Mouse (Mus musculus) neural tube, embryonic 14.5 days (tissue): ENCODE measurements at regions not wholly inside any gene's neighbourhood (a gene's known extent, or its start where the extent isn't known, plus 50 kb on each side); places are given as distances from the start of the nearest gene placed in this dataset.

ENCODE experiments used
- ATAC-seq: fragments of 200-750 bp; cut with Nextera tagmentation; 2 replicates; pipeline ENCODE4 v1.8.0; 2017; ENCODE audit warnings: low read depth, mild to moderate bottlenecking, moderate TSS enrichment, moderate library complexity
- H3K27ac ChIP-seq: fragments of 300-500 bp; sonication (generic); 2 replicates; pipeline ENCODE4 v1.5.1; 2014; ENCODE audit warnings: low read depth, mild to moderate bottlenecking, control low read depth, low read length, moderate library complexity, mixed read lengths
- H3K27me3 ChIP-seq: fragments of 300-500 bp; sonication (generic); 2 replicates; pipeline ENCODE4 v1.6.1; 2014; ENCODE audit warnings: low read length; ENCODE audit not compliant: control insufficient read depth, insufficient read depth
- H3K36me3 ChIP-seq: fragments of 300-500 bp; sonication (generic); 2 replicates; pipeline ENCODE4 v1.6.1; 2014; ENCODE audit warnings: low read length, mixed read lengths; ENCODE audit not compliant: control insufficient read depth, insufficient read depth
- H3K4me1 ChIP-seq: fragments of 300-500 bp; sonication (generic); 2 replicates; pipeline ENCODE4 v1.6.1; 2014; ENCODE audit warnings: low read length; ENCODE audit not compliant: control insufficient read depth, insufficient read depth
- H3K4me2 ChIP-seq: fragments of 300-500 bp; sonication (generic); 2 replicates; pipeline ENCODE4 v1.6.1; 2014; ENCODE audit warnings: mild to moderate bottlenecking, low read depth, low read length, control low read depth
- H3K4me3 ChIP-seq: fragments of 300-500 bp; sonication (generic); 2 replicates; pipeline ENCODE4 v1.5.1; 2014; ENCODE audit warnings: low read depth, low read length, control low read depth, mixed read lengths
- H3K9ac ChIP-seq: fragments of 300-500 bp; sonication (generic); replicated peaks from 2 replicates; pipeline ENCODE4 v1.6.1; 2014; ENCODE audit warnings: low read depth, mild to moderate bottlenecking, control low read depth, low read length, mixed read lengths
- H3K9me3 ChIP-seq: fragments of 300-500 bp; sonication (generic); 2 replicates; pipeline ENCODE4 v1.6.1; 2016; ENCODE audit warnings: low read length; ENCODE audit not compliant: control insufficient read depth
- WGBS: fragments of 180-500 bp; shearing (Covaris S2); extraction: QIAGEN DNeasy Blood & Tissue Kit; methylation state at CpG from one replicate; pipeline ENCODE4 v1.1.7; 2014; 5-methylcytosine and 5-hydroxymethylcytosine counted together

DNA sequence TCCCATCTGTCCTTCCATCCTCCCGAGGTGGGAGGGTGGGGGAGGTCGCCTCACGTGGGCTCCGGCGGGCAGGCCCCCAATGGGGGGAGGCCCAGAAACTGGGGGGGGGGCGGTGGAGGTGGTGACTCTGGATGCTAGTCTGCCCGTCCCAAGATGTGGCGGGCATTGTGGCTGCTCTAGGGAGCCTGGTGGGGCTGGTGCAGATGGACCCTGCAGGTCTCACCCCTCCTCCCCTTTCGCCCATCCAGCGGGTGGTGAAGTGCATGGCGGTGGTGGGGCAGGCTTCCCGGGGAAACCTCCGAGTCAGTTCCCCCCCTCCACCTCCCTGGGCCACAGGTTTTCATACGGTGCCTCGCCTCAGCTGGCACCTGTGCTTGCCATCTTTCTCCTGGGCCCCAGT is 88.6 kb downstream of the Inhba start:
- H3K4me2 ChIP-seq = no peak overlapping the region
- no peak overlapping the region for H3K9ac ChIP-seq
- no peak overlapping the region for H3K27ac ChIP-seq
- no peaks in the 10 kb centered on the region for H3K4me1 ChIP-seq
- no peaks in the 10 kb centered on the region for H3K9me3 ChIP-seq
- no peak overlapping the region for H3K4me3 ChIP-seq
- no peaks in the 10 kb centered on the region for H3K27me3 ChIP-seq
- no peaks in the 10 kb centered on the region for H3K36me3 ChIP-seq
- WGBS = 85% methylated on average over 15 of the region's 15 CpGs
- no peak for ATAC-seq

DNA sequence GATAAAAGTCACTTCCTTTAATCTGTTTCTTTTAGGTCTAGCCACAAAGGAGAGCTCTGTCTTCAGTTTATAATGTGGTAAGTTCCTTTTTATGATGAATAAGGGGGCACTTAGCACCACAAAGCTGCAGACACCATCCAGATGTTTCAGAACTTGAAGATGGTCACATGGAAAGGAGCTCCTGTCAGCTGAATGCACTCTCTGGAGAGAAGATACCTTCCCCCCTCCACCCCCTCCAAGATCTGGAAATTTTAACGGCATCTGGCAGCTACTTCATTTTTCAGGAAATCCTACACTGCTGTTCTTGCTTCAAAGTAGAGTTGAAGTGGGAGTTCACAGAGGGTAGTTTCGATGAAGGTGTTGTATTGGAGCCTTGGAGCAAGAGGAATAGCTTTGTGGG is 103.2 kb downstream of the Inhba start:
- Histone ChIP-seq H3K9me3 (no peaks in the 10 kb centered on the region), H3K27me3 (no peaks in the 10 kb centered on the region), H3K4me3 (no peak overlapping the region), H3K4me2 (no peak overlapping the region), H3K36me3 (no peaks in the 10 kb centered on the region), H3K4me1 (no peaks in the 10 kb centered on the region), H3K27ac (no peak overlapping the region), H3K9ac (no peak overlapping the region)
- WGBS = 64% methylated on average over 2 of the region's 2 CpGs
- ATAC-seq = no peak

DNA sequence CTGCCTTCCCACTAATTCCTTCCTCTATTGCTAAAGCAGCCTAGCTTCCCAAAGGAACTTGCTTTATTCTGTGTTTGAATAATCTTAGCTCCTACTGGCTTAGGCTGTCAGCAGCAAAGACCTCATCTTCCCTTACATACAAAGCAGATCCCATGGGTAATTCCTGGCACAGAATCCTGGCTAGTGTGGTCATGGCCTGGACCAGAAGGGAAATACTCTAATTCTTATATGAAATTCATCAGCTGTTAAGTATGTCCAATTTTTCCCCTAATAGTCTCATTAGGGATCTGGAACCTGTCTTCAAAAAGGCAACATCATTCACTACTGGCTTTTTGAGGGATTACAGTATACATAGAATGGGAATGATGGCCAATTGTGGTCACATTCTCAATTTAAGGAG is 135.0 kb downstream of the Inhba start:
- no peaks in the 10 kb centered on the region for H3K9me3 ChIP-seq

DNA sequence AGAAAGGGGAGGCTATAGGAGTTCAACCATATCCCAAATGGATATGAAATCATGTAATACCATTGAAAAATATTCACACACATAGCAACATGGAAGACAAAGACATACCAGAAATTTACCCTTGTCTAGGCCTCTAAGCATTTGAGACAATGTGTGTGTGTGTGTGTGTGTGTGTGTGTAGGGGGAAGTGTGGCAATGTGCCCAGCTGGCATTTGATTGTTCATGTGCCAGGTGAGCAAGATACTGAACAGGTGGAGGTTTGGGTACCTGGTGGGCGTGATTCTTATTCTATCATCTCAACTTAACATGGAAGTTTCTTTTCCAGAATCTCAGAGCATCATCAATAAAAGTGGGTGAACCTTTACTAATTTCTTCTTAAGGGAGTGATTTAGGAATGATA is 143.3 kb downstream of the Inhba start:
- no peak overlapping the region for H3K4me3 ChIP-seq
- no peaks in the 10 kb centered on the region for H3K27me3 ChIP-seq
- H3K4me1 ChIP-seq = no peaks in the 10 kb centered on the region
- no peak overlapping the region for H3K27ac ChIP-seq
- 95% methylated on average over 1 of the region's 1 CpGs for WGBS
- no peak for ATAC-seq
- H3K9me3 ChIP-seq = no peaks in the 10 kb centered on the region
- no peak overlapping the region for H3K9ac ChIP-seq
- no peak overlapping the region for H3K4me2 ChIP-seq
- H3K36me3 ChIP-seq = no peaks in the 10 kb centered on the region

More for the DNA sequence above, 135.0 kb downstream of the Inhba start:
- no peak for ATAC-seq
- no peak overlapping the region for H3K27ac ChIP-seq
- no peaks in the 10 kb centered on the region for H3K27me3 ChIP-seq
- no peaks in the 10 kb centered on the region for H3K4me1 ChIP-seq
- H3K4me2 ChIP-seq = no peak overlapping the region
- H3K4me3 ChIP-seq = no peak overlapping the region
- H3K9ac ChIP-seq = no peak overlapping the region
- no peaks in the 10 kb centered on the region for H3K36me3 ChIP-seq

DNA sequence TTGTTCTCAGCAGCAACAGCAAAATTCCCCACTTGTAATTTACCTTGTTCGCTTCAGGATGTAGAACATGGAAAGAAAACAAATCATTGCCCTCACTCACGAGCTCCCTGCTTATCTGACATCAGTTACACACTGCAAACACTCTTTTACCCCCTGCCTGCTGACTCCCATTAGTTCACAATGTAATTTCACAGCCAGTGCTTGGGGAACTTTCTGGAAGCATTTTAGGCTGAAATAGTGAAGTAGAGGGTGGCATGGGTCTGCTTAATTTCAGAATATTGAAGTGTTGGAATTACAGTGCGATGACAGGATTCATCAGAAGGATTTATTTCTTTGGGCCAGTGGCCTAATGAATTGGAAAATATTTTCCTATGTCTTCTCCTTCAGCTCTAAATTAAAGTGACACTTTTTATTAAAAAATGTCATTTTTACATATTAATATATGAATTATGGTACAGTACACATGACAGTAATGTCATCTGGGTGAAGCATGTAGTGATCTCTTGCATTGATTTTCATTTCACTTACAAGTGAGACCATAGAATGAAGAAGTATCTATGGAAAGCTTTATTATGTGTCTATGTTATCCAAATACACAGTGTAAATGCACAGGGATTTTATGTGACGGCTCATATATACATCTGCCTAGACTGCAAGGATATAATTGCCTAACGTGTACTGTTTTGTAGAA is 153.7 kb downstream of the Inhba start:
- WGBS = 72% methylated on average over 5 of the region's 5 CpGs
- Histone ChIP-seq H3K27ac (no peak overlapping the region), H3K4me2 (no peak overlapping the region), H3K36me3 (no peaks in the 10 kb centered on the region), H3K27me3 (no peaks in the 10 kb centered on the region), H3K4me3 (no peak overlapping the region), H3K4me1 (no peaks in the 10 kb centered on the region), H3K9ac (no peak overlapping the region), H3K9me3 (no peaks in the 10 kb centered on the region)
- peak; percentile 56 for ATAC-seq

DNA sequence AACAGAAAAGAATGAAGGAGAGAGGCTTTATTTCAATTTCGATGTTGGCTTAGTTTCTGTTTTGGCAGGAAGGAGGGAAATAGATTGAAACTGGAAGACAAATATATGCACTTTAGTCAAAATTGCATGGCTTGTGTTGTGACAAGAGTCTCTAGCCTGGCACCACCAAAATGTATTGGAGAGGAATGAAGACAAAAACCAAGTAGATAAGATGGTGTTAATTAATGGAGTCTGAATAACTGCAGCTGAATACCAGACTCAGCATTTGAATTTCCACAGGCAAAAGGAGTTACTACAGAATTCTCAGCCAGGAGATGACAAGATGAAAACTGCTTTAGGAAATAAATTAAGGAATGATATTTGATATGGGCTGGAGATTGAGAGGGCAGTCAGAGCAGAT is 185.0 kb downstream of the Inhba start:
- no peaks in the 10 kb centered on the region for H3K27me3 ChIP-seq
- H3K36me3 ChIP-seq = no peaks in the 10 kb centered on the region
- H3K4me3 ChIP-seq = no peak overlapping the region
- H3K4me2 ChIP-seq = no peak overlapping the region
- WGBS = 83% methylated on average over 1 of the region's 1 CpGs
- no peaks in the 10 kb centered on the region for H3K4me1 ChIP-seq
- H3K9me3 ChIP-seq = no peaks in the 10 kb centered on the region
- H3K27ac ChIP-seq = no peak overlapping the region
- ATAC-seq = no peak
- H3K9ac ChIP-seq = no peak overlapping the region

DNA sequence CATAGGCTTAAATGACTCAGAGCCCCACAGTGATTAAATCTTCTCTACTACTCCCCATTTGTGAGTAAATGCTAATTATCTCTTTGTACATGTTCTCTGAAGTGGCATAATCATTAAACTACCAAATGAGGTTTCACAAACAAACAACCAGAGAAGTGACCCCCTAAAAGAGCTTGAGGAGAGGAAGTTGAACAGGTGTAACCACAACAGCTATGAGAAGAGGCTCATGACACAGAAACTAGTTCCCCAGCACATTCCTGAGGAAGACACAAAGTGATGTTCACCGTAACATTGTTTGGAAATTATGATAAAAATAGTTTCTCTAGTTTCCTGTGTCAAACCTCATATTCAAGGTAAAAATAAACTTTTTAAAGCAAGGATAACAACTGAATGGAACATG is 188.4 kb downstream of the Inhba start:
- Histone ChIP-seq H3K4me1 (no peaks in the 10 kb centered on the region), H3K4me2 (no peak overlapping the region), H3K9ac (no peak overlapping the region), H3K27me3 (no peaks in the 10 kb centered on the region), H3K4me3 (no peak overlapping the region), H3K36me3 (no peaks in the 10 kb centered on the region), H3K9me3 (no peaks in the 10 kb centered on the region), H3K27ac (no peak overlapping the region)
- 98% methylated on average over 1 of the region's 1 CpGs for WGBS
- no peak for ATAC-seq

DNA sequence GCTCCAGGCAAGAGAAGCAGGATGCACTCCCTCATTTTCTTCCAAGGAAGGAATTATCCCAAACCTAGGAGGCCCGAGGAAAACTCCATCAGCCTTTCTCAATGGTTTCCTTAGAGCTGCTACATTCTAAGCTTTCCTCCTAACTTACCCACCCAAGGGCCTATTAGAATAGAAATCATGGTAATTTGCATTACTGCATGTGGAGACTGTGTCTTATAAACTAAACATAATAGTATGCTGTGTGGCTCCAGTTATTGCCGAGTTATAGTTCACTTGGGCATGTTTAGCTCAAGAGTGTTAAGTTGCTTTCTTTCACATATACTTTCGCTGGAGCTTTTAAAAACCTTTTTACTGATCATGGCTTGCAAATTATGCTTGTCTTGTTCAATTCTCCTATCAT is 191.5 kb downstream of the Inhba start:
- H3K36me3 ChIP-seq = no peaks in the 10 kb centered on the region
- H3K4me2 ChIP-seq = no peak overlapping the region
- no peak overlapping the region for H3K27ac ChIP-seq
- WGBS = 81% methylated on average over 3 of the region's 3 CpGs
- H3K4me1 ChIP-seq = no peaks in the 10 kb centered on the region
- no peak overlapping the region for H3K4me3 ChIP-seq
- H3K9ac ChIP-seq = no peak overlapping the region
- no peaks in the 10 kb centered on the region for H3K27me3 ChIP-seq
- no peak for ATAC-seq
- H3K9me3 ChIP-seq = no peaks in the 10 kb centered on the region

DNA sequence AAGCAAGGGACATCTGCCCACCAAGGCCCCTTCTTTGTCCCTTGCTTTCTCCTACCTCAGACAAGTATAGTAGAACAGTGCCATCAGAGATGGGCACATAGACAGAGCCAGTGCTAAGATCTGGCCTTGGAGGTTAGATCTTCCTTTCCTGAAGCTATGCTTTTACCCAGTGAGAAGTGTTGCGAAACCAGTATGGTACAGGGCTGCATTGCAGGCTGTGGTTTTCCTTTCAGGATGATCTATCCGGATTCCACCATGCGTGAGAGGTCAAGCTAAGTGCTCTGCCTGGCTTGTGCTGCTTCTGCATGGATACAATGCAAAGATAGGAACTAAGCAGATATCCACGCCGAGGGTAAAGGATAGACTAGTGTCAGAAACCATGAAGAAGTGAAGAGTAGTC is 192.4 kb downstream of the Inhba start:
- Histone ChIP-seq H3K9ac (no peak overlapping the region), H3K27ac (no peak overlapping the region), H3K4me2 (no peak overlapping the region), H3K36me3 (no peaks in the 10 kb centered on the region), H3K27me3 (no peaks in the 10 kb centered on the region), H3K4me3 (no peak overlapping the region), H3K9me3 (no peaks in the 10 kb centered on the region), H3K4me1 (no peaks in the 10 kb centered on the region)
- ATAC-seq = no peak
- 93% methylated on average over 5 of the region's 5 CpGs for WGBS
